Mouse (Mus musculus): Measurements from ENCODE around the gene Odf4.
"Not testable (repeated sequence)": the region's sequence is repeated elsewhere in the genome, so short reads cannot be mapped to it uniquely, and the experiment has no call there.

The Odf4 gene

DNA sequence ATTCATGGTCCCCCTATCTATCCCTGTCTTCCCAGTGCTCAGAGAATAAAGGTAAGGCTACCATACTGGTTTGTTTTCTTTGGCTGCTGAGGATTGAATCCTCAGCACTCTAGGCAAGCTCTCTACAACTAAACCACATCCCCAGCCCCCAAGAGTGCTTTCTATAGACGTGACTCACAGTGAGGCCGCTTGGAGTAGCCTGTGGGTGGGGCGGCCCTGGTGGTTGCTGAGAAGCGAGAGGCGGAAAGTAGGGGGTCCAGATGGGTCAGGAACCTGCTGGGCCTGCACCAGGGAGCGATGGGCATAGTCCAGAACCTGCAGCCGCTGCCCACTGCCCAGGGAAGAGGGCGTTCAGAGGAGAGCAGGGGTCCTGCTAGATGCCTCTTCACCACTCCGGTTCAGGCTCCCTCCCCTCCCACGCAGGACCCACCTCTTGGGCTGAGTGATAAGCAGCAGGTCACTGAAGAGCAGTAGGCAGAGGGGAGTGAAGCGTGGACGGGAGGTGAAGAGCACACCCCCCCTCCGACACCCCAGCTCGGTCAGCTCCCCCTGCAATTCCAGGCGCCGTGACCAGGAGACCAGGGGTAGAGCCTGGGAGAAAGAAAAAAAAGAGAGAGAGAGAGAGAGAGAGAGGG lies 20.0 kb upstream of the Odf4 start:
- DNase-seq (ENCODE audit: extremely low spot score, low spot score) = no peak

DNA sequence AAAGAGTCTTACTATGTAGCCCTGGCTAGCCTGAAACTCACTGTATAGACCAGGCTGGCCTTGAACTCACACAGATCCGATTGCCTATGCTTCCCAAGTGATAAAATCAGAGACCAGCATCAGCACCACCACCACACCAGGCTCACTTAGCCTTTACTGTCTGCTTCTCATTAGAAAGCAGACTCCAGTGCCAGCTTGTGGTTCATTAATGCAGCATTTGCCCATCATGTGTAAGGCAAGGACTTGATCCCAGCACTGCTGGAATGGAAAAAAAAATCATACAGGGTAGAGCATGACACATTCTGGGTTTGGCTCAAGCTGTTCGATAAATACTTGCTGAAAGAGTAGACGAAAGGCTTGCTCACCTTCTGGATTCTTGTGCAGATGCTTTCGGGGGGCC lies 19.1 kb upstream of the Odf4 start:
- DNase-seq (ENCODE audit: extremely low spot score, low spot score) = no peak

DNA sequence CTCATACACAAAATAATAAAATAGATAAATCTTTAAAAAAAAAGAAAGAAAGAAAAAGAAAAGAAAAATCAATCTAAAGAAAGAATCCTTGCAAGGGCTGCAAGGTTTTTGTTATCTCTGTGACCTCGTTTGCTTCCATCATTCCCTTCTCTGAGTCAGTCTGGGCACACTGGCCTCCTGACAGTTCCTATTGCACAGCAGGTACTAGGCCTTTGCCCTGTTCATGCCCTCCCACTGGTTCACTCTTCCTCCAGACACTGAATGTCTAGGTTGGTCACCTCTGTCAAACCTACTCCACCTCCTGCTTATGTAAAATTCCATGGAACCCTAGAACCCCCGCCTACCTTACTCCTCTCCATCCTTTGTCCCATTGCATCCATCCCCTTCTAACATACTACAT lies 18.4 kb upstream of the Odf4 start:
- no peak for DNase-seq (ENCODE audit: extremely low spot score, low spot score)

DNA sequence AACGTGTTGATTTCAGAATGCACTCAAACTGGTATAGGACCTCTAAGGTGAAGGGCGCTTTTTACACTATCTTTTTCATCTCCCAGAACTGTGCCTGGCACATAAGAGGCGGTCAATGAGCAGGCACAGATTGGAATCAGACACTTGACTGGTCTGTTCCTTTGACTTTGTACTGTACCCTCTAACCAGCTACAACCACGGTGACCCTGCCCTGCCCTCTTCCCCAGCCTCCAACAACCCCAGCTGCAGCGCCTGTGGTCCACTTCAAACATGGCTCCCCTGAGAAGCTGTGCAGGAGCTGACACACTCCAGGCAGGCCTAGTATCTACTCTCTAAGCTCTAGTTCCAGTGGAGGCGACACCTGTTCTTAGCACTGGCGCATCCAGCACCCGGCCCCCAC lies 15.8 kb upstream of the Odf4 start:
- no peak for DNase-seq (ENCODE audit: extremely low spot score, low spot score)

DNA sequence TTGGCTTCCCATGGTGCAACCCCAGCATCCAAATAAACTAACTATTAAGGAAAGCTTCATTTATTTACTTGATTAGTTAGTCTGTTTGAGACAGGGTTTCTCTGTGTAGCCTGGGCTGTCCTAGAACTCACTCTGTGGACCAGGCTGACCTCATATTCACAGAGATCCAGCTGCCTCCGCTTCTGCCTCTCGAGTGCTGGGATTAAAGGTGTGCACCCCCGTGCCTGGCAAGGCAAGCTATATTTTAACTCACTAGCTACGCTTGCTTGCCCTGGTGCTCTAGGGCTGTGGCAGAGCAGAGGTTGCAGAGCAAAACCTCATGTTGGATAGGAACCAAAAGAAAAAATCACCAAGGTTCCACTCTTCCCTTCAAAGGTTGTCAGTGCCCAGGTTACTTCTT lies 13.6 kb upstream of the Odf4 start:
- DNase-seq (ENCODE audit: extremely low spot score, low spot score) = no peak

DNA sequence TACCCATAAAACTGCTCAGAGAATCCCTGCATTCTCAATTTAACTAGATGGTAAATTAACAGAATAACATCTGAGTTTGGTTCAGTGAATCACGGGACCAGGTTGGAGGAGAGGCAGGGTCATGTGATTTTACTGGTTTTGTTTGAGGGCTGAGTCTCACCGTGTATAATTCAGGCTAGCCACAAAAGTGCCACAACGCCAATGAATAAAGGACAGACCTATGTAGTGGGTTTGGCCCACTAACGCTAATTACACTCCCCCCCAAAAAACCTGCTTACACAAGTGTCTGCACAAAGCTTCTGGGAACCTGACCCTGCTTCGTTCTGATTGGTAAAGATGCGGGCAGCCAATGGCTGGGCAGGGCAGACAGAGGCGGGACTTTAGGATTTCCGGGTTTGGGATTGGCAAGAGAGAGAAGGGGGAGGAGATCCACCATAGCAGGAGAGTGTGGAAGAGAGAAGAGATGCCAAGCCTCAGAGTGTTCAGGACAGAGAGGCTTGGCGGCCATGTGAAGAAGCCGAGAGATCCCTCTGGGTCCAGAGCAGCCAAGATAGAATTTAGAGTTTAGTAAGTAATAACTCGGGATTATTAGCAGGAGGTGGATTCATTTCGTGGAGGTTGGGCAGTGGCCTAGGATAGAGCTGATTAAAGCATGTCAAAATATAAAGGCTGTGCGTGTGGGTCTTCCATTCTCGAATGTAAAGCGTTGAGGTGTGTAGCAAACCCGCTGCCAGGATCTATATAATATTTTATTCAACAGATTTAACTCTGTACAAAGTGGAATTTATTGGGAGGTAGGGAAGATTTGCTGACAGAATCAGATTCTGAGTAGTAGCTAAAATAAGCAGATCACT lies 12.8 kb upstream of the Odf4 start:
- peak; percentile 85 for DNase-seq (ENCODE audit: extremely low spot score, low spot score)

DNA sequence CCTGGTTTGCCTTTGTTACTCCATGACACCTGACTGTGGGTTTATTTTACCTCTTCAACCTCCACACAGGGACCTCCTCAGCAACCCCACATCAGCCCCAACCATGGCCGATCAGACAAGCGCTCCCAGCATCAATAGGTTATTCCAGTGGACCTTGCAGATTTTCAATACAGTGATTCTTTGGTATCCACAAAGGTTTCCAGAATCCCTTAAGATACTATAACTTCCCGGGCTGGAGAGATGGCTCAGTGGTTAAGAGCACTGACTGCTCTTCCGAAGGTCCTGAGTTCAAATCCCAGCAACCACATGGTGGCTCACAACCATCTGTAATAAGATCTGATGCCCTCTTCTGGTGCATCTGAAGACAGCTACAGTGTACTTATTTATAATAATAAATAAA lies 10.1 kb upstream of the Odf4 start:
- DNase-seq (ENCODE audit: extremely low spot score, low spot score) = not testable (repeated sequence)

DNA sequence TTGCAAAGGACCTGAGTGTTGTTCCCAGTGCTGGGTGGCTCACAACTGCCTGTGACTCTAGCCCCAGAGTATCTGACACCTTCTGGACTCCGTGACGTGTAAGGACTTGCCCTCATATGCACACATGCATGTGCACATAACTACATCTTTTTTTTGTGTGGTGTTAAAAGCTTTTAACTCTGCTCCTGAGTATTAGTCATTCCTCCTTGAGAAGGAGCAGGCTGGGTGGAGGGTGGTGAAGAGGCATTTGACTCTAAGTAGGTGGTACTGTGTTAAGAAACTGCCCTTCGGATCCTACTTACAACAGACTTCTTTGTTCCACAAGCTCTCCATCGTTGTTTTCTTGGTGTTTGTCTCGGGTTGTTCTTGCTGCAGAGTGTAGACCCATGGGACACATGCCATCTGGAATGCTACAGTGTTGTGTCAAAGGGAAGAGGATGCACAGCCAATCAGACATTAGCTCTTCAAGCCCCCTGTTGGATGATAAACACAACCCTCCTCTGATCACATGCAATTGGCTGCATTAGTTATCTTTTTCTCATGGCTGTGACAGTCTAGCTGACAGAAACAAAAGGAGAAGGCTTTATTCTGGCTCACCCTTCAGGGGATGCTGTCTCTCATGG lies 7.1 kb upstream of the Odf4 start:
- no peak for DNase-seq (ENCODE audit: extremely low spot score, low spot score)

DNA sequence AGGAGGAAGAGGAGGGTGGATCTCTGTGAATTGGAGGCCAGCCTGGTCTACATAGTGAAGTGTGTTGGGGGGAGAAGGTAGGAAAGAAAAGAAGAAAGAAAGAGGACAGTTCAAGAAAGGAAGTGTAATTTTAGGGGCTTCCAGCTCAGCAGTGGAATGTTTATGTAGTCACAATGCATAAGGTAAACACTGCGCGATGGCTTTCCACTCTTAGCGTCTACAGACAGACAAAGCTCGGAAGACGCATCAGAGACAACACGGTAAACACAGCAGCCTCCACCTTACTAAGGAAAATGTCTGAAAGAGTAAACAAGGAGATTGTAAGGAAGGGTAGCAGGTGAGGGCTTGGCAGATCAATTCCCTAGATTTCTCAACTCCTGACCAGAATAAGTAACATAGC lies 3.1 kb upstream of the Odf4 start:
- no peak for DNase-seq (ENCODE audit: extremely low spot score, low spot score)

DNA sequence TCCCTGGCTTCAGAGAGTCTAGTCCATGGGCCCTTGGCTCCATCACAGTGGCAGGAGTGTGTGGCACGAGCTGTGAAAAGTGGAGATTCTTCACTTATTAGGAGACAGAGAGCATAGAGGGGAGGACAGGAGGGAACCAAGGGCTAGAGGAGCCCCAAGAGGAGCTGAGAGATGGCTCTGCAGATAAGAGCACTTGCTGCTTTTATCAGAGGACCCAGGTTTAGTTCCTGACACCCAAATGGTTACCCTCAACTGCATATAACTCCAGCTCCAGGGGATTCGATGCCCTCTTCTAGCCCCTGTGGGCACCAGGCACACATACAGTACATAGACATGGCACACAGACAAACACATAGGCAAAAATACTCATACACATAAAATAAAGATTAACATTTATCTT lies 2.1 kb downstream of the Odf4 start:
- no peak for DNase-seq (ENCODE audit: extremely low spot score, low spot score)

DNA sequence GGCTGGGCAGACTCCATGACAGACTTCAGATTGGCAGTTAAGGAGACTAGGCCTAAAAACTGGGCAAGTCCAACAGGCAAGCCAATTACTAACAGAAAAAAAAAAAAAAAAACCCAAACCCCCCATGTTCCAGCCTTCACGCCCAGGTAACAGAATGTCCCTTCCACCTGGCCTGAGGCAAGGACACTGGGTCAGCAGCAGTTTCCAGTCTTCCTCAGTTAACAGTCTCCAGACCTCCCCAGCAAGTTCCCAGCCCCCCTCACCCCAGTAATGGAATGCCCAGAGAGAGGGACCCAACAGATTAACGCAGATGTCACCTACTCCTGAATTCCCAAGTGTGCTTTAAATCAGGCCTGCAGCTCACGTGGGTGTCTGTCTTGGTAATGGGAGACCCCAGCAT lies 3.7 kb downstream of the Odf4 start:
- DNase-seq (ENCODE audit: extremely low spot score, low spot score) = no peak

DNA sequence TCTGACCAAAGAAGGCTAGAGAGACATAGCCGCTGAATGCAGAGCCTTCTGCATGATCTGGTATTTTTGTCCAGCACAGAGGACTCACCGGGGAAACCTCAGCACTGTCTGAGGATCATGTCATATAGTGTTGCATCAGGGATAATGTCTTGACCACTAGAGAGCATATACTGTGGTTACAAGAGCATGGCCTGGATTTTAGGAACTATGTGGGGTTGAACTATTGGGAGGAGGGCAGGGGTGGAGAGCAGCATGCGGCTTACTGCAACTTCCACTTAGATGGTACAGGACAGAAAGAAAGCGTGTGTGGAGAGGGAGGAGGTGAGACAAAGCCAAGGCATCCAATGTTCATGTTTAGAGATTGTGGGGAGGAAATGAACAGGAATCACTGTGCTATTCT lies 12.3 kb downstream of the Odf4 start:
- no peak for DNase-seq (ENCODE audit: extremely low spot score, low spot score)

DNA sequence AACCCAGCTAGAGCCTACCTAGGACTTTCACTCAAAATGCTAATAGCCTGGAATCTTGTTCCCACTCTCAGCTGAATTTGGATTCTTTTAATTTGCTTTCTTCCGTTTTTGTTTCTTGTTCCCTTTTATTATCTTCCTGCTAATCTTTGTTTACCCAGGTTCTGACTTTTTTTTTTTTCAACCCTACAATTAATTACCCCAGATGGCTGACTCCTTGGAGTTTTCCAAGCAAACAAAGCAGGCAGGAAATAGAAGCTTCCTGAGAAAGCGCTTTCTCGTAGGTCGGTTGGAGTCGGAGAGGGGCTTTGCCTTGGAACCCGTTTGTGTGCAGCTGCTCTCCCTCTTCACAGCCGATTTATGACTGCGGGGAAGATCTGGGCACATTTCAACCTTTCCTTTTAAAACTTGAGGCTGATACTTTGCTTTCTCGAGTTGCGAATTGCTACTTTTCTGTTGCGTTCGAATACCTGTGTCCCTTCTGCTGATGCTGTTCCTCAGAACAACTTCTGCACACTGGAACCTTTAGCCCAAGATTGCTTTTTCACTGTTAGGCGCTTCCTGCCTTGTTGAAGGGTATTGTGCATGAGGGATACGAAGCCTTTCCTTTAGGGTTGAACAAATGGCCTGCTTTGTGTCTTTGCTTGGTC lies 15.2 kb downstream of the Odf4 start:
- DNase-seq (ENCODE audit: extremely low spot score, low spot score) = no peak

DNA sequence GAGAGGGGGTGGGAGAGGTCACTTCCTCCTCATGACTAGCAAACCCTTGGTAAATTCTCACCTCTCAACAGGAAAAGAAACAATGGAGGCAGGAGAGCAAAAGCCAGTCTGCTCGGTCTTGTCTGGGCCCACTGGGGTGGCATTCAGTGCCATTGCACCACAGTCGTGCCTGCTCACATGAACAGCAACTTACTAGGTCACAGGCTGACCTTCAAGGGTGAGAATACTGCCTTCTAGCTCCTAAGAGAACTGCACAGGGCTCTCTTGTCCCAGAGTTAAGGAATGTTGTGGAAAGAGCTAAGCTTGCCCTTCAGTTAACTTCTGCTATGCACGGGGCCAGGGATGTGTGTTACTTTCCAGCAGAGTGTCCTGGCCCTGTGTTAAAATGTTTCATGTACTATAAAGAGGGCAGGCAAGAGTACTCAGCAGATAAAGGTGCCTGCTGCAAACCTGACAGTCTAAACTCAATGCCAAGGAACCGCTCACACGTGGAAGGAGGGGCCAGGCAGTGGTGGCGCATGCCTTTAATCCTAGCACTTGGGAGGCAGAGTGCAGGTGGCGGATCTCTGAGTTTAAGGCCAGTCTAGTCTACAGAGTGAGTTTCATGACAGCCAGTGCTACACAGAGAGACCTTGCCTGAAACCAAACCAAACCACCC lies 17.9 kb downstream of the Odf4 start:
- DNase-seq (ENCODE audit: extremely low spot score, low spot score) = no peak

DNA sequence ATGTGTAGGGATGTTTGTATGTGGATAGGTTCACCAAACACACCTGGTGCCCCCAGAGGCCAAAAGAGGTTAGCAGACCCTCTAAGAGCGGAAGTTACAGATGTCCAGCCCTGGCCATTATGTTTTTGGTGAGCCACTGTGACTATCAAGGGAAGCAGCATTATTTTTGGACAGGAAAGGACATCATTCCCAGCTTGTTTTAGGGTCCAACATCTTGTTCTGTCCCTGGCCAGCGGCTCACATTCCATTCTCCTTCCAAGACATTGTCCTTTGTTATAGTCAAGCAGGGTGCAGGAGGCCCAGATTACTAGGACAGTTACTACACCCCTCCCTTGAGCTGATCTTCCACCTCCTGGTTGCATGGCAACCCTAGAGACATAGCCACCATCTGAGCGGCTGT lies 19.6 kb downstream of the Odf4 start:
- DNase-seq (ENCODE audit: extremely low spot score, low spot score) = no peak

DNA sequence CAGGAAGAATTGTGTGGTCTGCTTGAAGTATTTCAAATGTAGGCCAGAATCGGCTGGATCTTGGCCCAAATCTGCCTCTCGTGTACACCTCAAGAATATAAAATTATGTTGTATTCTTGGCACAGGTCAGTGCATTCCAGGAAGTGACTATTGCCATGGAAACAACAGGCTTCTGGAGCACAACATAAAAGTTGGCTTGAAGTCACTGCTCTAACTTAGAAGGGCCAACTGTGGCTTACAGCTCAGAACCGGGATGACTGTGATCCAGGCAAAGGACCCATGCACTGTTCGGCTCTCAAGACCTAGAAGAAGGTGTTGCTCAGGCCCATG lies 20.5 kb downstream of the Odf4 start:
- no peak for DNase-seq (ENCODE audit: extremely low spot score, low spot score)

DNA sequence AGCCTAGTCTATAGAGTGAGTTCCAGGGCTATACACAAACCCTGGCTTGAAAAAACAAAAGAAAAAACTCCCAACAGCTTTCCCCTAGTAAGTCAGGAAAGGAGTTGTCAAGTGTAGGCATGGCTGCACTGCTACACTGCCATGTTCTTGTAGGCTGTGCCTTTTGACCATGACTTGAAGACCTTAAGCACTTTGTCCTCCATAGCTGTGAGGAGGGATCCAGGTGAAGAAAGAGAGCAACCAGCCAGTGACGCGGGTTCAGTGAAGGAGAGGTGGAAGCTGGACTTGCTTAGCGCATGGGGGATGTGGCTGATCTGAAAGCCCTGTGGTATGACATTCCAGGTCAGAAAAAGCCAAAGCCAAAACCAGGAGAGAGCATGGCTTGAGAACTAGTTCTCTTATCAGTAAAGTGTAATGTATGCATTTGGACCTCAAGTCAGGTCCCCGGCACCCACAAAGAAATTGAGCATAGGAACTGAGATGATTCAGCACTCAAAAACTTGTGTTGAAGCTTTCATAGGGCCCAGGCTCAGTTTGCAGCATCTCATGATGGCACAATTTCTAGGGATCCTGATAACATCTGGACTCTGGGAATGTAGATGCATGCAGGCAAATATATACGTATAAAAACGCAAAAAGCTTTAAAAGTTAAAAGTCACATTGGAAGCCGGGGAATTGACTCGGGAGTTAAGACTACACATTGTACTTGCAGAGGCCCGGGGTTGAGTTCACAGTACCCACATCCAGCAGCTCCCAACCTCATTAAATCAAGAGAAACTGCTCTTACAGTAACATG lies 21.0 kb downstream of the Odf4 start:
- no peak for DNase-seq (ENCODE audit: extremely low spot score, low spot score)

DNA sequence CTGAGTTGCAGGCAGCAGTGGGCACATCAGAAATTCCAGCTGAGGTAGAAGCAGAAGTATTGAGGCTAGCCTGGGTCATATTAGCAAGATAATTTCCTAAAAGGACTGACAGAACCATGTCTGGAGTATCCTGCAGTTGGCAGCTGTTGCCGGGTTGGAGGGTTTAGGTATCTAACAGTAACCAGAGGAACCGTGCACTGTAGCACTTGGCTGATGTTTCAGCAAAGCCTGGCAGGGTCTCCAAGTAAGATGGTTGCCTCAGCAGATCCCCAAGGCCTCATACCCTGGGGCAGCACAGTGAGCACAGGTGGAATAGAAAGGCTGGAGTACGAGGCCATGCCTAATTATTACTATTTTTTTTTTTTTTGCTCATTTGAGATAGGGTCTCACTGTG lies 21.7 kb downstream of the Odf4 start:
- DNase-seq (ENCODE audit: extremely low spot score, low spot score) = no peak

DNA sequence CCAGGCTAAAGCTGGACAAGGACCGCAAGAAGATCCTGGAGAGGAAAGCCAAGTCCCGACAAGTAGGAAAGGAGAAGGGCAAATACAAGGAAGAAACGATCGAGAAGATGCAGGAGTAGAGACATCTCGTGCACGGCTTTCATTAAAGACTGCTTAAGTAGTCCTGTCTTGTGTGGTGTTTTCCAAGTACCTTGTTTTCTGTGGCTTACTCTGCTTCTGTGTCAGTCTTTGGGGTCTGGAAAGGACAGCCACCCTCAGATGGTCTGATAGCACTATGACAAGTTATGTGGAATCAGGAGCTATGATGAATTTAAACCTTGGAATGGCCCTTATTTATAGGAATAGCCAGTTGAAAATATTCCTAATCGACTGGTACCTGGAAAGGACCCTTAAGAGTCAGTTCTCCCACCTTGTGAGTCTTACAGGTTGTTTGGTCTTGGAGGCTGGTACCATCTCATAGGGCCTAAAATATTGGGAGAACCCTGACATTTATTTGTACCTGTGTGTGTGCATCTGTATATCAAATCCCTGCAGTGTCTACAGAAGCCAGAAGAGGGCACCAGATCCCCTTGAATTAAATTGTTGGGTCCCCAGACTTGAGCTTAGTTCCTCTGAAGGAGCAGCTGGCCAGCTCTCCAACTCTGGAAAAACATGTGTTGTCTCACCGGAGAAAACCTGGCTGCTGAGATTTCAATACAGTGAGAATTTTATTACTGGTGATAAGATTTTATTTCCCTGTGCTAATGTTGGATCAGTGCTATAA lies 22.3 kb downstream of the Odf4 start:
- DNase-seq (ENCODE audit: extremely low spot score, low spot score) = peak; percentile 72

DNA sequence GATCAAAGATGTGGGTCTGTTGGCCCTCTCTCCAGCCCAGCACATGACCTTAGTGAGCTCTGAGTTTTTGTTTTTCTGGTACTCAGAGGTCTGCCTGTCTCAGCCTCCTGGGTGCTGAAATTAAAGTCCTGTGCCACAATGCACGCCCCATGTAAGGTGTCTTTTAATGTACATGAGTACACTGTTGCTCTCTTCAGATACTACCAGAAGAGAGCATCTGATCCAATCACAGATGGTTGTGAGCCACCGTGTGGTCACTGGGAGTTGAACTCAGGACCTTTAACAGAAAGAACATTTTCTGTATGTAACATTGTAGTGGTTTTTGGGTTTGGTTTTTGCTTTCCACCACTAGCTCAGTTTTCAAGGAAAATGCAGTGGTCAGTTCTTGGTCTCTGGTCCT lies 23.1 kb downstream of the Odf4 start:
- DNase-seq (ENCODE audit: extremely low spot score, low spot score) = no peak

Measured in neural tube, embryonic 10.5 days (tissue).